Mouse (Mus musculus): ENCODE measurements around the gene Nup107.

The Nup107 gene

GRCm38 (mm10) chr10:117774817-117775120, 17.7 kb downstream of the Nup107 start:
- POLR2A ChIA-PET: interaction anchor here in 3 of 4 experiments (0.7 to 4.8 kb wide), 10 partner anchors 9 to 367 kb away, joined by 3 to 37 read pairs (median 6); partner anchors contain the start of genes Nup107 (in 2 of the 3) and Mdm1 (in 1 of the 3)
- CTCF ChIA-PET: no interaction called here

- CTCF ChIA-PET: interaction anchor here in 1 of 4 experiments (0.5 to 0.6 kb wide), 3 partner anchors 50 to 208 kb away, joined by 3 read pairs; no protein-coding TSS in a partner anchor
- POLR2A ChIA-PET: interaction anchor here in 2 of 4 experiments (0.7 to 4.8 kb wide), 16 partner anchors 10 to 367 kb away, joined by 3 to 37 read pairs (median 4); partner anchors contain the start of genes Nup107 (in 2 of the 2), Mdm1 (in 1 of the 2) and Mdm2 (in 1 of the 2)
Observed at GRCm38 (mm10) chr10:117774011-117774816, 18.3 kb downstream of the Nup107 start.

- CTCF ChIA-PET: interaction anchor here in 3 of 4 experiments (0.5 to 1.0 kb wide), 4 partner anchors 34 to 209 kb away, joined by 3 to 6 read pairs (median 4); no protein-coding TSS in a partner anchor
- POLR2A ChIA-PET: interaction anchor here in 3 of 4 experiments (0.5 to 3.1 kb wide), 19 partner anchors 8 to 66 kb away, joined by 3 to 12 read pairs (median 4); partner anchors contain the start of genes Nup107 (in 2 of the 3) and Mdm2 (in 1 of the 3)
Observed at GRCm38 (mm10) chr10:117773106-117773720, 19.3 kb downstream of the Nup107 start.

GRCm38 (mm10) chr10:117772364-117773105, 20.0 kb downstream of the Nup107 start:
- CTCF ChIA-PET: interaction anchor here in 2 of 4 experiments (0.5 to 1.0 kb wide), 2 partner anchors 52 to 102 kb away, joined by 3 to 6 read pairs; no protein-coding TSS in a partner anchor
- POLR2A ChIA-PET: interaction anchor here in 3 of 4 experiments (0.5 to 3.1 kb wide), 14 partner anchors 8 to 67 kb away, joined by 3 to 12 read pairs (median 4); partner anchors contain the start of gene Nup107 (in 2 of the 3)

- CTCF ChIA-PET: no interaction called here
- POLR2A ChIA-PET: interaction anchor here in 2 of 4 experiments (0.9 to 2.2 kb wide), 6 partner anchors 8 to 23 kb away, joined by 3 to 8 read pairs (median 3); partner anchors contain the start of gene Nup107 (in 1 of the 2)
Observed at GRCm38 (mm10) chr10:117771131-117771510, 21.4 kb downstream of the Nup107 start.

GRCm38 (mm10) chr10:117770286-117771130, 22.0 kb downstream of the Nup107 start:
- POLR2A ChIA-PET: interaction anchor here in 2 of 4 experiments (0.7 to 2.2 kb wide), 7 partner anchors 7 to 23 kb away, joined by 3 to 8 read pairs (median 3); partner anchors contain the start of gene Nup107 (in 1 of the 2)
- CTCF ChIA-PET: no interaction called here

GRCm38 (mm10) chr10:117769541-117770285, 22.8 kb downstream of the Nup107 start:
- ChIA-PET POLR2A (interaction anchor here in 2 of 4 experiments (0.6 to 2.2 kb wide), 3 partner anchors 11 to 23 kb away, joined by 3 to 8 read pairs (median 4); partner anchors contain the start of gene Nup107 (in 1 of the 2)), CTCF (no interaction called here)

GRCm38 (mm10) chr10:117768141-117768440, 24.4 kb downstream of the Nup107 start:
- POLR2A ChIA-PET: interaction anchor here in 3 of 4 experiments (1.0 to 1.5 kb wide), 6 partner anchors 9 to 25 kb away, joined by 3 to 8 read pairs (median 4); partner anchors contain the start of gene Nup107 (in 1 of the 3)
- CTCF ChIA-PET: no interaction called here

- POLR2A ChIA-PET: interaction anchor here in 3 of 4 experiments (0.6 to 1.5 kb wide), 7 partner anchors 8 to 26 kb away, joined by 3 to 8 read pairs (median 3); partner anchors contain the start of gene Nup107 (in 1 of the 3)
- CTCF ChIA-PET: no interaction called here
Observed at GRCm38 (mm10) chr10:117767286-117768140, 25.0 kb downstream of the Nup107 start.

- ChIA-PET CTCF (no interaction called here), POLR2A (interaction anchor here in 1 of 4 experiments (0.6 to 1.2 kb wide), 2 partner anchors 8 to 25 kb away, joined by 3 read pairs; partner anchors contain the start of gene Nup107)
Observed at GRCm38 (mm10) chr10:117766896-117767160, 25.7 kb downstream of the Nup107 start.

- ChIA-PET CTCF (no interaction called here), POLR2A (interaction anchor here in 1 of 4 experiments (0.6 to 1.2 kb wide), 2 partner anchors 8 to 26 kb away, joined by 3 read pairs; partner anchors contain the start of gene Nup107)
Observed at GRCm38 (mm10) chr10:117766111-117766895, 26.2 kb downstream of the Nup107 start.

GRCm38 (mm10) chr10:117765116-117765894, 27.2 kb downstream of the Nup107 start:
- CTCF ChIA-PET: no interaction called here
- POLR2A ChIA-PET: interaction anchor here in 2 of 4 experiments (0.6 to 2.4 kb wide), 7 partner anchors 8 to 118 kb away, joined by 3 to 7 read pairs (median 4); partner anchors contain the start of gene Nup107 (in 1 of the 2)

GRCm38 (mm10) chr10:117764598-117764997, 27.9 kb downstream of the Nup107 start:
- ChIA-PET CTCF (no interaction called here), POLR2A (interaction anchor here in 3 of 4 experiments (0.6 to 2.4 kb wide), 8 partner anchors 9 to 119 kb away, joined by 3 to 7 read pairs (median 4); partner anchors contain the start of gene Nup107 (in 2 of the 3))

- CTCF ChIA-PET: no interaction called here
- POLR2A ChIA-PET: interaction anchor here in 2 of 4 experiments (0.8 to 2.4 kb wide), 9 partner anchors 7 to 341 kb away, joined by 3 to 7 read pairs (median 4); partner anchors contain the start of gene Nup107 (in 1 of the 2)
Observed at GRCm38 (mm10) chr10:117763588-117764190, 28.8 kb downstream of the Nup107 start.
